Mouse (Mus musculus) v-Abl transformed pro-B cells (cell line): ENCODE results near the gene Ogfod3.

Experiments
- in situ Hi-C, 2 experiments: fragments of 400-800 bp; cut with MboI; formaldehyde crosslinking; loops; one replicate each; pipeline ENCODE4 v1.15.1; 2025; ENCODE audit not compliant: unreplicated experiment in 2 of 2

Gene Ogfod3

GRCm38 (mm10) chr11:121137682-121138081 lies 66.8 kb downstream of the Ogfod3 start:
- in situ Hi-C loops: no loop called here

- in situ Hi-C loops: no loop called here
These were observed 69.9 kb downstream of the Ogfod3 start for GRCm38 (mm10) chr11:121134600-121134999.

GRCm38 (mm10) chr11:121129616-121130015 lies 74.9 kb downstream of the Ogfod3 start:
- in situ Hi-C loops: no loop called here
